Mouse (Mus musculus): ENCODE results near the gene Ccdc85b.

Gene Ccdc85b

DNA sequence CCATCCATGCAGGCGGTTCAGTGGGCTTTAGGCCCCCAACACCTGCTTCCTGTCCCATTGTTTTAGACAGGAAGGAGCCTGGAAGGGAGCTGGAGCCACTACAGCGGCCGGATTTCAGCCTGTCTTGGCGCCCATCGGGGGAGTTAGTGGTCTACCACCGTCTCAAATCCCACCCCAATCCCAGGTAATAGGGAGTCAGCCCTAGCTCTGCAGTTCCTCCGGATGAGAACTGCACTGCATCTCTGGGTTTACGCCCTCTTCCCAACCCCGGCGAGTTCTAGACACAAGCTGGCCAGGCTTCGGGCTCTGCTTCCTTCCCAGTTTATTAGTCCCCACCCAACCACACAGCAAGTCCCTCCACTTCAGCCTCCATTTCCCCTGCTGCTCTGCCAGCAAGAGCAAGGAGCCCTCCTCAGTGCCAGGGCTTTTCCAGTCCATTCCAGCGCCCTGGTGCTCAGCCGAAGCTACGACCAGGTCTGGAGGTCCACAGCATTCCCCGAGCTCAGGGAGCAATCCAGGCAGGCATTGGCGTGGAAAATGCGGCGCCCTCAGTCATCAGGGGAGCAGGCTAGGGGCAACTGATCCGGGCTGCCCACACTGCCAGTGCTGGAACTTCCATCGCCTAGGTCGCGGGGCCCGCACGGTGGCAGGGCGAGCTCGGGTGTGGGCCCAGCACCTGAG lies 1.3 kb downstream of the Ccdc85b start:
- no peak for DNase-seq (ENCODE audit: low read depth, low spot score)

GRCm38 (mm10) chr19:5455568-5455967 lies 2.1 kb downstream of the Ccdc85b start:
- no peak for DNase-seq (ENCODE audit: low read depth, low spot score)

GRCm38 (mm10) chr19:5455037-5455436 lies 2.7 kb downstream of the Ccdc85b start:
- no peak for DNase-seq (ENCODE audit: low read depth, low spot score)

DNA sequence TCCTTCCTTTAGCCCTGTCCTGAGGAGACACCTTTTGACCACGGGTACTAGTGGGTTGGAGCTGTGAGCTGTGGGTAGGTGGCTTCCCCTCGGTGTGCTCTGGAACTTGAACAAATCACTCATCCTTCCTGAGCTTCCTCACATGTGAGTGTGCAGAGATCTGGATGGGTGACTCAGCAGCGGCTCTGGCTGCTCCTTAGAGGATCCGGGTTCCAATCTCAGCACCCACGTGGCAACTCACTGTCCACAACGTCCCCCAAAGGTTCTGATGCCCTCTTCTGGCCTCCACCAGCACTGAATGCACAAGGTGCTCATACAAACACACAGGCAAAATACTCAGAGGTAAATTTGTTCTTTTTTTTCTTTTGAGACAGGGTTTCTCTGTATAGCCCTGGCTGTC lies 5.9 kb downstream of the Ccdc85b start:
- no peak for DNase-seq (ENCODE audit: low read depth, low spot score)

DNA sequence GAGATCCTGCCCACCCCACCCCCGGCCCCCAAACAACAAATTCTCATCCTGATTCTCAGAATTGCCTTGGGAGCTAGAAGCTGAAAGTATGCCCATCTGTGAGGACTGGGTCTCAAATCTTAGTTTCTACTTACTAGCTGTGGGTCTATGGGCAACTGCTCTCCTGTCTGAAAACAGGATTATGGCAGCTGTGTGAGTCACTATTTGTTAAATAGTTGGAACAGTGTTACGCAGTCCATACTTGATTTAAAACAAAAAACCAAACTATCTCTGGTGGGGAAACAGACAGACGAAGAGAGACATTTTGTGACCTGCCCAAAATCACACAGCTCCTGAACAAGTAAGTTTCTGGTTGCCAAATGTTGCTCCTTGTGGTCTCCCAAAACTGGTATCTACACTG lies 8.0 kb downstream of the Ccdc85b start:
- DNase-seq (ENCODE audit: low read depth, low spot score) = no peak

GRCm38 (mm10) chr19:5448354-5449150 lies 9.1 kb downstream of the Ccdc85b start:
- no peak for DNase-seq (ENCODE audit: low read depth, low spot score)

DNA sequence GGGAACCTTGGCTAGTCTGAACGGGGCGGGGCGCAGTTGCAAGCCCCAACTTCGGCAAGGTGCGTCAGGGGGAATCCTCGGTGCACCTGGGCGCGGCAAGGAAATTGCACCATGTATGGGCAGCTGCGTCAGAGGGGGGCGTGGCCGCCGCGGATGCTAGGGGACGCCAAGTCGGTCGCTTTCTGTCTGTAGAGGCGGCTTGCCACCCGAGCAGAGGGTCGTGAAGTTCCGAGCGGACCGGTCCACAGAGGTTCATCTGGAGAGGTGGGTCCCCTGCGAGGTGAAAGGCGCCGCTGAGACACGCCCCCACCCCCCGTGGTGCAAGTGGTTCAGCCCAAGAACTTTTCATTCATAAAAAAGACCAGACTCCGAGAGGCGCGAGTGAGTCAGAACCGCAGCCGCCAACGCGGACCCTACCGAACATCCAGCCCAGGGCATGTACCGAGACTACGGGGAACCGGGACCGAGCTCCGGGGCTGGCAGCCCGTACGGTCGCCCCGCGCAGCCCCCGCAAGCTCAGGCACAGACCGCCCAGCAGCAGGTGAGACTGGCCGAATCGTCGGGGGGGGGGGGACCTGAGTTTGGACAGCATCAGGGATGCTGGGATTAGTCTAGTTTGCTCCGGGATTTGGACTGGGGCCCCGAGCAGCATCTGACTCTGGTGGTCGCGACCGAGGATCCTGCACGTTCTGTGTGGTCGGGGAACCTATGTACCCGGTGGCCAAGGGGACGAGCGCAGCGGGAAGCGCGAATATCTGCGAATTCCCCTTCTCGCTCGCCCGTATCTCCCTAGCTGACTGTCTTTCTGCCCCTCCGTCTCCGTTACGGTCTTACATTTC lies 10.0 kb downstream of the Ccdc85b start, which contains the start of gene Fosl1:
Gene Fosl1 (plus strand): TSS at position 33 of the 839 bp plus-strand sequence.
- no peak for DNase-seq (ENCODE audit: low read depth, low spot score)

DNA sequence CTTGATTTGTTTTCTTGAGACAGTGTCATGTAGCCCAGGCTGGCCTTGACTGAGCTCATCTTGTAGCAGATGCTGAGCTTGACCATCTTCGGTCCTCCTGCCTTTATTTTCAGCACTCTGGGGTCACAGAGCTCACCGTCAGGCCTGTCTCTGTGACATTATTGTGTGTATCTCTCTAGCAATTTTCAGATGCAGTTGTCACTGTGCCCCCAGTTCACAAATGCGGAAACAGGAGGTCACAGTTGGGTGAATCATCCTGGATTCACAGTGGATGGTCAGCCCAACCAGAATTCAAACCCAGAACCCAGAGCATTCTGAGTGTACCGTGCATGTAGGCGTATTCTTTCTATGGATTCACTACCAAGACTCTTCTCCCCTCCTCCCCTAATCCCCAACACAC lies 11.9 kb downstream of the Ccdc85b start:
- no peak for DNase-seq (ENCODE audit: low read depth, low spot score)

- DNase-seq (ENCODE audit: low read depth, low spot score) = no peak
Measured at GRCm38 (mm10) chr19:5444954-5445353, 12.7 kb downstream of the Ccdc85b start.

DNA sequence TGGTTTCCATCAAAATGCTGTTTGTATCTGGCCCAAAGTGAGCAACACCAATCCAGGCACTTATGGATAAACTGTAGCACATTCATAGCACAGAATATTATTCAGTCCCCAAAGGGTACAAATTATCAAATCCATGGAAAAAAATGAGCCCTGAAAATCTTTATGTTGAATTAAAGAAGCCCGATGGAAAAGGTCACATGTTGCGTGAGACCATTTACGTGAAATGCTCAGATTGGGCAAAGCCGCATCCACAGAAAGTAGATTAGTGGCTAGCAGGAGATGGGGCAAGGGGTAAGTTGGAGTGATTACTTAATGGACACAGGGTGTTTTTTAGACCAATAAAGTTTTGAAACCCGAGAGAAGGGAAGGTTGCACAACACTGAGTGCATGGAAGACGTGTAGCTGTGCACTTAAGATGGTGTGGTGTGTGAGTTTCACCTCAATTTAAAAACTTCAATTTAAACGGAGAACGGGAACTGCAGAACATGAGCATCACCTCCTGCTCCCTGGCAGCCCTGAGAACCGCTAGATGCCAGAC lies 13.3 kb downstream of the Ccdc85b start:
- DNase-seq (ENCODE audit: low read depth, low spot score) = no peak

GRCm38 (mm10) chr19:5433951-5434350 lies 23.7 kb downstream of the Ccdc85b start:
- DNase-seq (ENCODE audit: low read depth, low spot score) = no peak

DNA sequence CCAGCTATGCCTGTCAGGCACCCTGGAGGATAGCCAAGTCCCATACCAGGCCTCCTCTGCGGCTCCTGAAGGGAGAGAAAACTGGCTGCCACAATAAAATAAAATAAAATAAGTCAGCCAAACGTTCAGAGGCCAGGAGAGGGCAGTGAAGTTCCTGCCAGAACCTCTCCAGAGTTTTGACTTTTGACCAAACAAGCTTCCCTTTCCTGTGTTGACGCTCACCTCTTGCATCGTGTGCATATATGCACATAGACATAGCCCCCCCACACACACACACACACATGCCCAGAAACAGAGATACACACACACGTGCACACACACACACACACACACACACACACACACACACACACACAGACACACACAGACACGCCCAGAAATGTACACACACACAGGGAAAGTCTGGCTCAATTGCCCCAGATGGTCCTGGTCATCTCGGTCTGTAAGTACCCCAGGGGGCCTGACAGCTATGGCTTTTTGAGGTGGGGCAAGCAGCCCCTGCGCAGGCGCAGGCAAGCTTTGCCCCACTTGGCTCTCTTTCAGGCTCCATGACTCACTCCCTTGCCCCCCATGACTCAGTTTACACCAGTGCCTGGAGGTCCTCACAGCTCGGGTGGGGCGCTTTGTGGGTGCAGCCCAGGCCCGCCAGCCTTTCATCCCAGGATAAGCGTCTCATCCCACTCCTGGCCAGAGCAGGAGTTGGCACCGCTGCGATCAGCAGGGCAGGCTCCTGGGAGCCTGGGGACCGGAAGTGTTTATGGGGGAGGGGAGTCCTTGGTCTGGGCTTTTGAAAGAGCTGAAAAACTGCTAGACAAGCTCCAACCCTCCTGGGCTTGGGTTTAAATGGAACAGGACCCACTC lies 24.5 kb downstream of the Ccdc85b start:
- DNase-seq (ENCODE audit: low read depth, low spot score) = no peak

DNA sequence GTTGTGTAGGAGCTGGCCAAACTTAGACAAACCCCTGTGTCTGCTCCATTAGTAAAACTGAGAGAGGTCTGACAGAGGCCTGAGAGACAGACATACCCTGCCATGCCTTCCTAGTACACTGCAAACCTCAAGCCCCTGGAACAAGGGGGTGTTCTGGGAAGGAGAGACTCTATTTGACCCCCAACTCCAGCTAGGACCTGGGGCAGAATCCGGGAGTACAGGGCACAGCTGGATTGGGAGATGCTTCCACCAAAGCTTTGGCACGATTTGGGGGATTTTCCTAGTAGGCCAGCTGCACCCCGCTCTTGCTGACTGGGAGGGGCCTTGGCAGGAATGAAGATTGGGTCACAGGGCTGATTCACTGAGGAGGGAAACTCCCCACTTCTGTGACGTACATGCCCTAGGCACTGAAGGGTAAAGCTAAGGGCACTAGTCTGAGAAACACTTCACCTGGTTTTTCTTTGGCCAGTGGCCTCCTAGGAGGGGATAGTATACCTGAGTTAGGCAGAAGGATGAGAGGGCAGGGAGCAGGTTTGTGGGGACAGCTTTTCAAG lies 25.7 kb downstream of the Ccdc85b start:
- DNase-seq (ENCODE audit: low read depth, low spot score) = no peak

GRCm38 (mm10) chr19:5430408-5430807 lies 27.3 kb downstream of the Ccdc85b start:
- DNase-seq (ENCODE audit: low read depth, low spot score) = no peak

- DNase-seq (ENCODE audit: low read depth, low spot score) = no peak
Measured at GRCm38 (mm10) chr19:5429806-5430205, 27.9 kb downstream of the Ccdc85b start.

DNA sequence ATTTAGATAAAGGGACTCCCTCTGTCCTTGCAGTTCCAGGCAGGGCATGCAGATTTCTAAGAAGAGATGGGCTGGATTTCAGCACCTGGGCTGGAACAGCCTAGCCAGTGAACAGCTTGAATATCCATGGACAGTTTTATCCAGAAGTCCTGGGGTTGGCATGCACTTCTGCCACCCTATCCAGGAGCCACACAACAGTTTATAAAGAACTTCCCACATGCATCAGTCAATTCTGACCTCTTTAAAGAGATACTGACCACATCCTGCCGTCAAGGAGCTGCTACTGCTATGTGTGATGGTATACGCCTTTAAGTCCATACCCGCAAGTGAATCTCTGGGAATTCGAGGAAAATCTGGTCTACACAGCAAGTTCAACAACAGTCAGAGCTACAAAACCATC lies 28.5 kb downstream of the Ccdc85b start:
- no peak for DNase-seq (ENCODE audit: low read depth, low spot score)

GRCm38 (mm10) chr19:5428083-5428482 lies 29.6 kb downstream of the Ccdc85b start:
- DNase-seq (ENCODE audit: low read depth, low spot score) = no peak

GRCm38 (mm10) chr19:5426640-5427290 lies 30.9 kb downstream of the Ccdc85b start:
- no peak for DNase-seq (ENCODE audit: low read depth, low spot score)

GRCm38 (mm10) chr19:5425906-5426565 lies 31.7 kb downstream of the Ccdc85b start:
- no peak for DNase-seq (ENCODE audit: low read depth, low spot score)

Data from c-Kit-negative CD71-positive TER-119-positive erythroid progenitor cells, embryonic 14.5 days (primary cell).